Mouse (Mus musculus): ENCODE data around the gene Ebf3. TPM values are rescaled to one million over a fixed set of nuclear protein-coding genes. Genes with fewer than 3 reads are reported as not detected.

Ebf3 gene
- polyA plus RNA-seq, 1 experiment: 9.4 TPM

- WGBS: 1% methylated on average over 49 of the region's 49 CpGs
- Histone ChIP-seq H3K4me3 (replicated peaks; ENCODE audit: insufficient read depth, low read depth, low read length) (no peak overlapping the region), H3K4me1 (ENCODE audit: control insufficient read depth, insufficient read depth, low read length) (peaks cover 5% of the 10 kb centered on the region; the same call in 1 of the 2 replicates), H3K27ac (ENCODE audit: insufficient read depth, low read length) (no peak overlapping the region), H3K27me3 (ENCODE audit: control insufficient read depth, insufficient read depth, low read length) (peaks cover 33% of the 10 kb centered on the region; the same call in 1 of the 2 replicates)
- TF ChIP-seq POLR2A (IDR thresholded peaks at IDR 0.05; ENCODE audit: borderline replicate concordance, insufficient read depth, low read length) (no peak), CTCF (IDR thresholded peaks at IDR 0.05; ENCODE audit: borderline replicate concordance, insufficient read depth, low read depth, low read length) (no peak)
- peak in 1 of 2 experiments; percentile 39 for DNase-seq
These were observed 4.0 kb downstream of the Ebf3 start for GRCm38 (mm10) chr7:137310091-137310761.

GRCm38 (mm10) chr7:137309071-137310066 is 4.9 kb downstream of the Ebf3 start:
- TF ChIP-seq POLR2A (IDR thresholded peaks at IDR 0.05; ENCODE audit: borderline replicate concordance, insufficient read depth, low read length): no peak
- no peak for TF ChIP-seq CTCF (IDR thresholded peaks at IDR 0.05; ENCODE audit: borderline replicate concordance, insufficient read depth, low read depth, low read length)
- Histone ChIP-seq H3K27ac (ENCODE audit: insufficient read depth, low read length) (no peak overlapping the region), H3K4me1 (ENCODE audit: control insufficient read depth, insufficient read depth, low read length) (peaks cover 5% of the 10 kb centered on the region; the same call in 1 of the 2 replicates), H3K27me3 (ENCODE audit: control insufficient read depth, insufficient read depth, low read length) (peaks cover 30% of the 10 kb centered on the region; the same call in 1 of the 2 replicates), H3K4me3 (replicated peaks; ENCODE audit: insufficient read depth, low read depth, low read length) (no peak overlapping the region)
- DNase-seq: peak in 1 of 2 experiments; percentile 37
- WGBS: 3% methylated on average over 93 of the region's 93 CpGs

GRCm38 (mm10) chr7:137308061-137309060 is 5.9 kb downstream of the Ebf3 start:
- no peak overlapping the region for H3K4me3 ChIP-seq (replicated peaks; ENCODE audit: insufficient read depth, low read depth, low read length)
- H3K27me3 ChIP-seq (ENCODE audit: control insufficient read depth, insufficient read depth, low read length): peaks cover 24% of the 10 kb centered on the region; the same call in 1 of the 2 replicates
- no peak for DNase-seq
- H3K27ac ChIP-seq (ENCODE audit: insufficient read depth, low read length): no peak overlapping the region
- WGBS: 52% methylated on average over 19 of the region's 19 CpGs
- peaks cover 5% of the 10 kb centered on the region; the same call in 1 of the 2 replicates for H3K4me1 ChIP-seq (ENCODE audit: control insufficient read depth, insufficient read depth, low read length)
- TF ChIP-seq CTCF (IDR thresholded peaks at IDR 0.05; ENCODE audit: borderline replicate concordance, insufficient read depth, low read depth, low read length) (no peak), POLR2A (IDR thresholded peaks at IDR 0.05; ENCODE audit: borderline replicate concordance, insufficient read depth, low read length) (no peak)

- H3K4me1 ChIP-seq (ENCODE audit: control insufficient read depth, insufficient read depth, low read length): no peaks in the 10 kb centered on the region
- TF ChIP-seq POLR2A (IDR thresholded peaks at IDR 0.05; ENCODE audit: borderline replicate concordance, insufficient read depth, low read length) (no peak), CTCF (IDR thresholded peaks at IDR 0.05; ENCODE audit: borderline replicate concordance, insufficient read depth, low read depth, low read length) (no peak)
- 19% methylated on average over 8 of the region's 8 CpGs for WGBS
- no peak overlapping the region for H3K4me3 ChIP-seq (replicated peaks; ENCODE audit: insufficient read depth, low read depth, low read length)
- no peak for DNase-seq
- no peak overlapping the region for H3K27ac ChIP-seq (ENCODE audit: insufficient read depth, low read length)
- H3K27me3 ChIP-seq (ENCODE audit: control insufficient read depth, insufficient read depth, low read length): peaks cover 18% of the 10 kb centered on the region; the same call in 1 of the 2 replicates
These were observed 7.1 kb downstream of the Ebf3 start for GRCm38 (mm10) chr7:137307131-137307530.

GRCm38 (mm10) chr7:137306127-137306526 is 8.1 kb downstream of the Ebf3 start:
- TF ChIP-seq CTCF (IDR thresholded peaks at IDR 0.05; ENCODE audit: borderline replicate concordance, insufficient read depth, low read depth, low read length): no peak
- TF ChIP-seq POLR2A (IDR thresholded peaks at IDR 0.05; ENCODE audit: borderline replicate concordance, insufficient read depth, low read length): no peak
- no peaks in the 10 kb centered on the region for H3K4me1 ChIP-seq (ENCODE audit: control insufficient read depth, insufficient read depth, low read length)
- DNase-seq: no peak
- no peak overlapping the region for H3K4me3 ChIP-seq (replicated peaks; ENCODE audit: insufficient read depth, low read depth, low read length)
- no peak overlapping the region for H3K27ac ChIP-seq (ENCODE audit: insufficient read depth, low read length)
- 57% methylated on average over 9 of the region's 9 CpGs for WGBS
- H3K27me3 ChIP-seq (ENCODE audit: control insufficient read depth, insufficient read depth, low read length): peaks cover 17% of the 10 kb centered on the region; the same call in 1 of the 2 replicates

GRCm38 (mm10) chr7:137303776-137304171 is 10.5 kb downstream of the Ebf3 start:
- no peaks in the 10 kb centered on the region for H3K4me1 ChIP-seq (ENCODE audit: control insufficient read depth, insufficient read depth, low read length)
- H3K4me3 ChIP-seq (replicated peaks; ENCODE audit: insufficient read depth, low read depth, low read length): no peak overlapping the region
- no peak for DNase-seq
- TF ChIP-seq CTCF (IDR thresholded peaks at IDR 0.05; ENCODE audit: borderline replicate concordance, insufficient read depth, low read depth, low read length): no peak
- TF ChIP-seq POLR2A (IDR thresholded peaks at IDR 0.05; ENCODE audit: borderline replicate concordance, insufficient read depth, low read length): no peak
- peaks cover 1% of the 10 kb centered on the region; the same call in 1 of the 2 replicates for H3K27me3 ChIP-seq (ENCODE audit: control insufficient read depth, insufficient read depth, low read length)
- 30% methylated on average over 10 of the region's 10 CpGs for WGBS
- H3K27ac ChIP-seq (ENCODE audit: insufficient read depth, low read length): no peak overlapping the region

Measured in cerebellum, adult 2 months (tissue).